Mouse (Mus musculus) spleen, adult 2 months (tissue): ENCODE results near the gene Nme4.

Experiments used
- CTCF ChIP-seq: fragments of 200-500 bp; IDR thresholded peaks from 2 replicates; pipeline ENCODE4 v1.5.1; 2011; ENCODE audit warnings: mild to moderate bottlenecking, inconsistent platforms; ENCODE audit not compliant: insufficient read depth, insufficient read length, insufficient replicate concordance; ENCODE audit errors: extremely low read depth
- POLR2A ChIP-seq: fragments of 200-500 bp; IDR thresholded peaks from 2 replicates; pipeline ENCODE4 v1.6.1; 2011; ENCODE audit warnings: low read depth, low read length, inconsistent platforms

DNA sequence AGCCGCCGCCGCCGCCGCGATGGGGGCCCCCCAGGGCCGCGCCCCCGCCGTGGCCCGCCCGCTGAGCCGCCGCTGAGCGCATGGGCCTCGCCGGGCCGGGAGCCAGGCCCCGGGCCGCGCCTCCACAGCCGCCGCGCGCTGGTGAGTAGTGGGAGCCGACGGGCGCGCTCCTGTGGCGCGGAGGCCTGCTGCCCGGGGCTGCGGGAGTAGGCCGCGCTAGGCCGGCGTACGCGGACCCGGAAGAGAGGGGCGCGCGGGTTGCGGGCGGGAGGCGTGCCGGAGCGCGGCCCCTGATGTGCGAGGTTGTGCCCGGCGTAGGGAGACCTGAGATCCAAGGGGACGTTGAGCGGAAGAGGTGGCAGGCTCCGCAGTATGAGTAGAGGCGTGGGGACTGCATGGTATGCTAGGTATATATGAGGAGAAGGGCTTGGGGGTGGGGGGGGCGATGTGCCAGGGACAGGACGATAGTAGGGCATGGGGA lies 43.5 kb upstream of the Nme4 start:
- TF ChIP-seq CTCF = no peak
- TF ChIP-seq POLR2A = no peak
